ENCODE assay signal across 10 mouse cellular contexts in genomic region chr12:13532731-13533365, GRCm38 (mm10).
DNase-seq lines count a peak whose midpoint lies in the region; ATAC-seq and TF ChIP-seq lines count a peak whose summit lies in the region.
"Had no signal": no experiment of that assay in that cellular context is flagged by ENCODE, and none has a peak within 500 bp of the region (broad histone marks: within the 10 kb centered on the region; RNA-seq: fewer than 3 reads in every experiment).

No protein-coding gene starts in this region.

- no peak overlapping the region for H3K27ac ChIP-seq in bone marrow, adult 2 months (ENCODE audit: control insufficient read depth, insufficient read depth, low read depth, low read length, poor library complexity)
- H3K27ac ChIP-seq: lung, embryonic 15.5 days had no signal

- TF ChIP-seq CTCF in lung, adult 2 months (IDR thresholded peaks at IDR 0.05; ENCODE audit: insufficient read depth, low read length) = peak; percentile 11; the same call in 1 of the 2 replicates
- TF ChIP-seq CTCF in bone marrow, adult 2 months (IDR thresholded peaks at IDR 0.05; ENCODE audit: control insufficient read depth, insufficient read depth, low read length) = peak; percentile 30; the same call in 1 of the 2 replicates

- H3K4me1 ChIP-seq in lung, adult 2 months (ENCODE audit: control insufficient read depth, insufficient read depth, low read length) = no peaks in the 10 kb centered on the region
- H3K4me1 ChIP-seq in bone marrow, adult 2 months (ENCODE audit: control insufficient read depth, insufficient read depth, low read length) = no peaks in the 10 kb centered on the region
- H3K4me1 ChIP-seq: lung, embryonic 15.5 days had no signal

- 81% methylated on average over 1 of the region's 1 CpGs for WGBS in lung, adult 2 months
- 76% methylated on average over 1 of the region's 1 CpGs for WGBS in bone marrow, adult 2 months

- intact Hi-C loops in gastrocnemius, postnatal 14 days (cut with DNase I; ENCODE audit: low total_unique reads) = no loop called here

- H3K4me3 ChIP-seq in lung, adult 2 months (replicated peaks; ENCODE audit: extremely low read depth, low read depth, low read length) = no peak overlapping the region
- no peak overlapping the region for H3K4me3 ChIP-seq in bone marrow, adult 2 months (replicated peaks; ENCODE audit: control insufficient read depth, low read depth, low read length)
- H3K4me3 ChIP-seq: lung, embryonic 15.5 days had no signal

- DNase-seq in cerebellum, postnatal 14 days = peak; percentile 43 to 50
- no peak for DNase-seq in cerebellum, adult 9-11 months
- no peak for DNase-seq in lung, adult 2 months
- DNase-seq in lung, adult 18-20 months = no peak
- DNase-seq in frontal cortex, postnatal 10 days (ENCODE audit: low spot score in 2 of 2) = no peak
- DNase-seq in gastrocnemius, postnatal 14 days = no peak
- DNase-seq: cerebellum, adult 9-10 months had no signal

- ATAC-seq in megakaryocyte progenitor cell, adult 5-6 weeks (replicated peaks; ENCODE audit: poor library complexity) = peak; percentile 68

- TF ChIP-seq POLR2A in lung, adult 2 months (IDR thresholded peaks at IDR 0.05; ENCODE audit: borderline replicate concordance, extremely low read depth, low read depth, low read length) = no peak
- TF ChIP-seq POLR2A in bone marrow, adult 2 months (IDR thresholded peaks at IDR 0.05; ENCODE audit: borderline replicate concordance, control insufficient read depth, low read depth, low read length) = no peak

Comparison
In these comparisons a context has a peak if more than half of its experiments do, and no peak if none do; other contexts are left out.
1. DNase-seq: peak in cerebellum, postnatal 14 days (2 of 2); none in cerebellum, adult 9-11 months (single experiment), lung, adult 2 months (single experiment), lung, adult 18-20 months (0 of 2), frontal cortex, postnatal 10 days (0 of 2) and gastrocnemius, postnatal 14 days (single experiment).